Mouse (Mus musculus): ENCODE results near the gene Gab2.
"Not testable (repeated sequence)": the region's sequence is repeated elsewhere in the genome, so short reads cannot be mapped to it uniquely, and the experiment has no call there.

The Gab2 gene

DNA sequence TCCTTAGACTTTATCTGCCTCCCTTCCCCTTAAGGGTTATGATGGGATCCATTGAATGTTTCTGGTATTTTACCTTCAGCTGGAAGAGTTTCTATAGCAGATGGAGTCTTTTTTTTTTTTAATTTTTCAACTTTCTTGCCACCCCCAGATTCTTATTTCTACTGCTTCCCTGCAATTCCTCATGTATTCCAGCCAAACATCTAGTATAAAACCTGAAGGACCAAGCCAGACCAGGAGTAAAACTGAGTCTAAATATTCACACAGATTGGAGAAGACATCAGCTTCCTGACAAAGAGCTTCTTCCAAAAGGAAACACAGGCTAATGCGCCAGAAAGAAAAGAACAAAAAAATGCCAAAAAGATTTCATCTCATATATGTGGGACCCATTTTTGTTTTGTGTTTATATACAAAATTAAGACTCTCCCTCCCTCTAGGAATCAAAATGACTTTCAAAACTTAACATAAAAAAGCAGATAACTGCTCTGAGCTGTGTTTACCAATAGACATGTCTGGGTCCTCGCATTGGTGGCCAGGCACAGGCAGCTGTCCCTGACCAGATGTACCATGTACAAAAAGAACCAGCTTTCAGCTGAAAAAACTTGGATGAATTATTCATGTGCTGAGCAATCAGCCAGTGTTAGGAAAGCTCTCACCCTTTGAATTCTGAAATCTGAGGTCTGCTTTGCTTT lies 164.0 kb downstream of the Gab2 start:
- no peak for ATAC-seq (ENCODE audit: insufficient number of reproducible peaks, low FRiP score, low TSS enrichment)

DNA sequence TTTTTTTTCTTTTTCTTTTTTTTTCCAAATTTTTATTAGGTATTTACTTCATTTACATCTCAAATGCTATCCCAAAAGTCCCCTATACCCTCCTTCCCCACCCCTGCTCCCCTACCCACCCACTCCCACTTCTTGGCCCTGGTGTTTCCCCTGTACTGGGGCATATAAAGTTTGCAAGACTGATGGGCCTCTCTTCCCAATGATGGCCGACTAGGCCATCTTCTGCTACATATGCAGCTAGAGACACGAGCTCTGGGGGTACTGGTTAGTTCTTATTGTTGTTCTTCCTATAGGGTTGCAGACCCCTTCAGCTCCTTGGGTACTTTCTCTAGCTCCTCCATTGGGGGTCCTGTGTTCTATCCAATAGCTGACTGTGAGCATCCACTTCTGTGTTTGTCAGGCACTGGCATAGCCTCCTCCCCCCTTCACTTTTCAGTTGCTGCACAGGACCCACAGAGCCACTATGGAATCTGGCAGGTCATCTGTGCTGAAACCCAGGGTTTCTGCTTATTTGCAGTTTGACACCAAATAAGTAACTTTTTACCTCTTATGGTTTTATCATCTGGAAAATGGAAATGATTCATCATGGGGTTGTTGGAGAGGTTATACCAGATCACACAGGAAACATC lies 164.7 kb downstream of the Gab2 start:
- not testable (repeated sequence) for ATAC-seq (ENCODE audit: insufficient number of reproducible peaks, low FRiP score, low TSS enrichment)

DNA sequence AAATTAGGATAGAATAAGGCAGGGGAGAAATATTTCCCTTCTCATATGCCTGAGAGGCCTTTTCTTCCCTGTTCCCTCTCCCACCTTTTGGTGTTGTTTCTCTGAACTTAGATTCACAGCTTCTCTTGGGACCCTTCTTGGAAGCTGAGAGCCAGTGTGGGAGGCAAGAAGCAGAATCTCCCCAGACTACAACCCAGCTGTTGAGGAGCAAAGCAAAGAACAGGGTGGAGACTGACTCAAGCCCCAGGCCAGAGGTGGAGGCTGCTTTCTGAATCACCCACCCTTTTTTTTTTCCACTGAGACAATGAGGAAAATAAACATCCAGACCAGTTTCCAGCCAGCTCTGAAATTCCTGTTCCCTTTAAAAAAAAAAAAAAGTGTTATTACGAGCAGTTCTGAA lies 166.3 kb downstream of the Gab2 start:
- no peak for ATAC-seq (ENCODE audit: insufficient number of reproducible peaks, low FRiP score, low TSS enrichment)

- no peak for ATAC-seq (ENCODE audit: insufficient number of reproducible peaks, low FRiP score, low TSS enrichment)
Measured at GRCm38 (mm10) chr7:97248136-97248535, 166.8 kb downstream of the Gab2 start.

DNA sequence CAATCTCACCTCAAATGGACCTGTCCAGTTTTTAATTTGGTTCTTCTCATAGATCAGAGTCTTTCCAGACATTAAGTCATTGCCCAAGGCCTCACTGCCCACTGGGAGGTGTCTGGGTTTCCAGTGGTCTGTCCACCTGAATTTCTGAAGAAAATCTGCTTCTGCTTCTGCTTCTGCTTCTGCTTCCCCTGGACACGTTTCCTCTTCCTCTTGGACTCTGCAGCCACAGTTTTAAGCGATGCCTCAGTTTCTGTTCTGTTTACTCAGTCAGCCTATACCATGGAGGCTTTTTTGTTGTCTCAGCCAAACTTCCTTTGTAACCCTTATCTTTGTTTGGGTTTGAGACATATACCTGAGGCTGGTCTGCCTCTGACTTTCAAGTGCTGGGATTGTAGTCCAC lies 170.3 kb downstream of the Gab2 start:
- no peak for ATAC-seq (ENCODE audit: insufficient number of reproducible peaks, low FRiP score, low TSS enrichment)

- no peak; the same call in 1 of the 2 replicates for ATAC-seq (ENCODE audit: insufficient number of reproducible peaks, low FRiP score, low TSS enrichment)
Measured at GRCm38 (mm10) chr7:97262541-97262940, 181.2 kb downstream of the Gab2 start.

DNA sequence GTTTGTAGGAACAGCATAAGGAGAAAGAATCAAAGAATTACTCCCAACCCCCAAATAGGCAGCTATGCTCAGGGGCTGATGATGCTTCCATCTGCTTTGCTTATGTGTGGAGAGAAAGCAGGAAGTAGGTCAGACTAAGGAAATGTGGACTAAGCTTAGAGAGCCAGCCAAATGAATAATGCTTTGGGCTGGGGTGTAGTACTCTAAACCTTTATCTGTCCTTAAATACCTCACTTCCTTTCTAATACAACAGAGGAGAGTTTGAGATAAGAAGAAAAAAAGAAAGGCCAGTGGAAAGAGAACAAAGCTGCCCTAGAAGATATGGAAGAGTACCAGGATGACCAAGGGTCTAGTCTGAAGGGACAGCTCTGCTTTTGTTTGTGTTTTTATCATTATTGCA lies 189.0 kb downstream of the Gab2 start:
- no peak for ATAC-seq (ENCODE audit: insufficient number of reproducible peaks, low FRiP score, low TSS enrichment)

GRCm38 (mm10) chr7:97271068-97271467 lies 189.7 kb downstream of the Gab2 start:
- no peak for ATAC-seq (ENCODE audit: insufficient number of reproducible peaks, low FRiP score, low TSS enrichment)

- no peak for ATAC-seq (ENCODE audit: insufficient number of reproducible peaks, low FRiP score, low TSS enrichment)
Measured at GRCm38 (mm10) chr7:97296986-97297385, 215.6 kb downstream of the Gab2 start.

GRCm38 (mm10) chr7:97297466-97297865 lies 216.1 kb downstream of the Gab2 start:
- ATAC-seq (ENCODE audit: insufficient number of reproducible peaks, low FRiP score, low TSS enrichment), result 0 out of 2 replicates have a peak, but pooled peaks have one; percentile 56

GRCm38 (mm10) chr7:97298279-97298678 lies 216.9 kb downstream of the Gab2 start:
- ATAC-seq (ENCODE audit: insufficient number of reproducible peaks, low FRiP score, low TSS enrichment), result no peak

- no peak for ATAC-seq (ENCODE audit: insufficient number of reproducible peaks, low FRiP score, low TSS enrichment)
Measured at GRCm38 (mm10) chr7:97298943-97299342, 217.6 kb downstream of the Gab2 start.

DNA sequence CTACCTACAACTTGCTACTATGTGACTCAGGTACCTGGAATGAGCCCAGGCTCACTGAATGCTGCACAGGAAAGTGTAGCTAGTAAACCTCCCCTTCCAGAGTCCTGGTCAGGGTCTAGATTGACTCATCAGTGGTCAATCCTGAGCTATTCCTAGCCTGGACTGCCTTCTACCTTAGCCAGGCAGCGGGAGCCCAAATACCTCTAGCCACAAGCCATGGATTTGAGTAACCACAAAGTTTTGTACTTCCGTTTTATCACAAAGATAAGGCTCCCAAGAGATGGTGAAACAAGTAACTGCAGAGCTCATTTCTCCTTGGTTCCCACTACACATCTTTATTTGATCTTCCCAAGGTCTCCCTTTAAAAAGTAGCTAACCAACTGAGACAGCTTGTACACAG lies 219.5 kb downstream of the Gab2 start:
- no peak for ATAC-seq (ENCODE audit: insufficient number of reproducible peaks, low FRiP score, low TSS enrichment)

DNA sequence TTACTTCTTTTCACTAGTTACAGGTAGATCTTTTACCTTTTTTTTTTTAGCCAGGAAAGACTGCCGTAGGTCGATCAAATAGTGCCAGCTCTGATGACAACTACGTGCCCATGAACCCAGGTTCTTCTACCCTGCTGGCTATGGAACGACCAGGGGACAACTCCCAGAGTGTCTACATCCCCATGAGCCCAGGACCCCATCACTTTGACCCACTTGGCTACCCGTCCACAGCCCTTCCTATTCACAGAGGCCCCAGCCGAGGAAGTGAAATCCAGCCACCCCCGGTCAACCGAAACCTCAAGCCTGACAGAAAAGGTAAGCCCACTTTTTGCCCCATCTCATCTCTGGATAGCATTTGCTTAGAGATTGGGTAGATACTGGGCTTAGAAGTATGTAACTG lies 219.9 kb downstream of the Gab2 start:
- no peak for ATAC-seq (ENCODE audit: insufficient number of reproducible peaks, low FRiP score, low TSS enrichment)

GRCm38 (mm10) chr7:97302261-97302660 lies 220.9 kb downstream of the Gab2 start:
- ATAC-seq (ENCODE audit: insufficient number of reproducible peaks, low FRiP score, low TSS enrichment), result no peak

- no peak for ATAC-seq (ENCODE audit: insufficient number of reproducible peaks, low FRiP score, low TSS enrichment)
Measured at GRCm38 (mm10) chr7:97302876-97303275, 221.5 kb downstream of the Gab2 start.

DNA sequence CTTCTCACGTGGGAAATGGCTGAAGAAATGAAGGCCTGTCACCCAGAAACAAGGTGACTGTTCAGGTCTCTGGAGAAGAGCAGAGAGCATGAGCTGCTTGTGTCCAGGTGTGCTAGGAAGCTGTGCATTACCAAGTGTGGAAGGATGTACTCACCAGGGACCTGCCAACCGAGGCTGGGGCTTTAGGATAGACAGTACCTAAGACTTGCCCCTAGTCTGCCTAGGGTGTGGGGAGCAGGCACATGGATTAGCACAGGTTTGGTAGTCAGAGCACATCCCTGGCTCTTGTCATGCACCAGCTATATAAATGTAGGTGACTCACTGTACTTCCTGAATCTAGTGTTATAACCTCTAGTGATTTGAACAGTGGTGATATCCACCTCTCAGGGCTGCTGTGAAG lies 222.2 kb downstream of the Gab2 start:
- ATAC-seq (ENCODE audit: insufficient number of reproducible peaks, low FRiP score, low TSS enrichment), result no peak

- no peak for ATAC-seq (ENCODE audit: insufficient number of reproducible peaks, low FRiP score, low TSS enrichment)
Measured at GRCm38 (mm10) chr7:97304471-97304870, 223.1 kb downstream of the Gab2 start.

DNA sequence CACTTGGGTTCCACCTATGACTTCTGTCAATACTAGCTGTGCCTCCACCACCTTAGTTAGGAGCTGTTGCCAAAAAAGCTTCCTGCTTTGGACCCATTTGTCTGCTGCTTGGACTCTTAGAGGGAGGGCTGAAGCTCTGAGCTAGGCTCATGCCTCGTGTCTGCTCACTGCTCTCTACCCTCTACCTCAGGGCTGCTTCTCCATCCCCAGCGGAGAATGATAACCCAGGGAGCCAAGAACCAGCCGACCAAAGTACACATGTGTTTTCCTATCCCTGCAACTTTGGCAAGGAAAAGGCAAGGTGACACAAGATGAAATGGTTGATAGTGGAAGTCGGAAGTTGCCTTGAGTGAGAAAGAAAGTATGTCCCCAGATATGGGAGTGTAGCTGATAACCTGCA lies 223.8 kb downstream of the Gab2 start:
- no peak for ATAC-seq (ENCODE audit: insufficient number of reproducible peaks, low FRiP score, low TSS enrichment)

GRCm38 (mm10) chr7:97306813-97307212 lies 225.4 kb downstream of the Gab2 start:
- ATAC-seq (ENCODE audit: insufficient number of reproducible peaks, low FRiP score, low TSS enrichment), result no peak

- no peak for ATAC-seq (ENCODE audit: insufficient number of reproducible peaks, low FRiP score, low TSS enrichment)
Measured at GRCm38 (mm10) chr7:97307546-97307945, 226.2 kb downstream of the Gab2 start.

Data from cerebellum, adult (tissue).